Mouse (Mus musculus) urinary bladder, postnatal 36 days (tissue): Measurements from ENCODE around the gene Olfr1402.

Experiments used
- DNase-seq, 2 experiments: peaks; one replicate each; pipeline ENCODE4 v3.0.0; 2022; ENCODE audit warnings: low spot score in 2 of 2, mixed read lengths in 1 of 2

The Olfr1402 gene

GRCm38 (mm10) chr3:97421920-97422319 lies at the start of gene Olfr1402:
TSS of gene Olfr1402 (minus strand) at chr3:97422020.
- no peak for DNase-seq

- DNase-seq = no peak
Observed at GRCm38 (mm10) chr3:97455286-97455685, 33.5 kb upstream of the Olfr1402 start.

GRCm38 (mm10) chr3:97438619-97439018 lies 16.8 kb upstream of the Olfr1402 start:
- DNase-seq = no peak

GRCm38 (mm10) chr3:97394289-97394688 lies 27.5 kb downstream of the Olfr1402 start:
- DNase-seq = peak; percentile 8 to 20

DNA sequence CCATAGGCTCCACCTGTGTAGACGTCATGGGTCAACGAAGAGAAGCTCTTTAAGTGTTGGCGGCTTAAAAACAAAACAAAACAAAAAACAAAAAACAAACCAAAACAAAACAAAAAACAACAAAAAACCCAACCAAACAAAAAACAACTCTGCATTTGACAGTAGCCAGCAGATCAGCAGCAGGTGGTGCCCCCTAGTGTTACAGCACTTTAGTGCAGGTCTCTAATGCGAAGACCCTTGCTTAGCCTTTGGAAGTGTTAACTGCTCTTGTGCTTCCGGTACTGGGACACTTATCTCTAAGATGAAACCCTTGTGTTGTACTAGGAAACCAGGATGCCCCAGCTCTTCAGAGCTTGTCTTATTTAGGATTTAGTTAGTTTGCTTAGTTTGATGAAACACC lies 28.7 kb downstream of the Olfr1402 start:
- no peak for DNase-seq

DNA sequence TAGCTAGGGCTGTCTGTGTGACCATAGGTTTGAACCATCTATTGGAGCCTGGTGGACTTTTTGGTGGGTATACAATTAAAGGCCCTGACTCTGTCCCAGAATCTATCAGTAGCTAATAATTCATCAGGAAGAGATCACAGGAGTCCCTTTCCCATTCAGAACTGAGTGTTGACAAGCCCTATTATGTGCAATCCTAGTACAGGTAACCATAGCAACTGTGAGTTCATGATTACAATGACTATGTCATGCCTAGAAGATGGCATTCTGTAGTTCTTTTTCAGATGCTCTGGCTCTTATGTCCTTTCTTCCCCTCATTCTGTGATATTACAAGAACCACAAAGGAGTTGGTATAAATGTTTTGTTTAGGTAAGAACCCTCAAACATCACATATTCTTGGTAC lies 51.4 kb downstream of the Olfr1402 start:
- no peak for DNase-seq

GRCm38 (mm10) chr3:97363418-97364098 lies 58.3 kb downstream of the Olfr1402 start:
- no peak for DNase-seq

- DNase-seq = no peak
Observed at GRCm38 (mm10) chr3:97358448-97358847, 63.4 kb downstream of the Olfr1402 start.
